Mouse (Mus musculus) embryonic facial prominence, embryonic 12.5 days (tissue): Measurements from ENCODE around the gene Nsd1. TPM values are rescaled to one million over a fixed set of nuclear protein-coding genes. Genes with fewer than 3 reads are reported as not detected.

ENCODE experiments used
- ATAC-seq: fragments of 200-750 bp; cut with Nextera tagmentation; 2 replicates; pipeline ENCODE4 v1.8.0; 2017; ENCODE audit not compliant: insufficient number of reproducible peaks, insufficient read depth, low FRiP score, low TSS enrichment
- H3K27ac ChIP-seq: fragments of 300-500 bp; sonication (generic); 2 replicates; pipeline ENCODE4 v1.5.1; 2016; ENCODE audit warnings: mild to moderate bottlenecking
- H3K27me3 ChIP-seq: fragments of 300-500 bp; sonication (generic); 2 replicates; pipeline ENCODE4 v1.6.1; 2016; ENCODE audit warnings: mild to moderate bottlenecking, moderate library complexity
- H3K36me3 ChIP-seq: fragments of 300-500 bp; sonication (generic); 2 replicates; pipeline ENCODE4 v1.6.1; 2016; ENCODE audit warnings: mild to moderate bottlenecking
- H3K4me1 ChIP-seq: fragments of 300-500 bp; sonication (generic); 2 replicates; pipeline ENCODE4 v1.6.1; 2016
- H3K4me2 ChIP-seq: fragments of 300-500 bp; sonication (generic); replicated peaks from 2 replicates; pipeline ENCODE4 v1.6.1; 2016; ENCODE audit warnings: mild to moderate bottlenecking, moderate library complexity
- H3K4me3 ChIP-seq: fragments of 300-500 bp; sonication (generic); 2 replicates; pipeline ENCODE4 v1.5.1; 2016; ENCODE audit warnings: mild to moderate bottlenecking
- H3K9ac ChIP-seq: fragments of 300-500 bp; sonication (generic); 2 replicates; pipeline ENCODE4 v1.6.1; 2016; ENCODE audit warnings: mild to moderate bottlenecking, moderate library complexity
- H3K9me3 ChIP-seq: fragments of 300-500 bp; sonication (generic); 2 replicates; pipeline ENCODE4 v1.6.1; 2016; ENCODE audit warnings: mild to moderate bottlenecking, moderate library complexity
- WGBS: fragments of 180-500 bp; shearing (Covaris S2); methylation state at CpG from one replicate; pipeline ENCODE4 v1.1.7; 2016; 5-methylcytosine and 5-hydroxymethylcytosine counted together
- polyA plus RNA-seq: library from polyadenylated mRNA; unstranded; fragments of >200 nt; fragmentation: Nextera tagmentation; extraction: Ambion mirVana; gene quantifications from 2 replicates; pipeline ENCODE4 v1.2.1, GENCODE M21; 2016

Nsd1 gene
- polyA plus RNA-seq, 1 experiment from 2014 or later, result 81.7 TPM

- no peak overlapping the region for H3K9ac ChIP-seq
- WGBS, result 88% methylated on average over 5 of the region's 5 CpGs
- ATAC-seq, result no peak
- no peak overlapping the region for H3K27ac ChIP-seq
- no peak overlapping the region for H3K4me3 ChIP-seq
- no peaks in the 10 kb centered on the region for H3K4me1 ChIP-seq
- no peaks in the 10 kb centered on the region for H3K27me3 ChIP-seq
- H3K4me2 ChIP-seq, result no peak overlapping the region
- H3K36me3 ChIP-seq, result peaks cover 49% of the 10 kb centered on the region
- no peaks in the 10 kb centered on the region for H3K9me3 ChIP-seq
Observed at GRCm38 (mm10) chr13:55277646-55278045, 68.1 kb downstream of the Nsd1 start.

- Histone ChIP-seq H3K4me1 (no peaks in the 10 kb centered on the region), H3K36me3 (peaks cover 58% of the 10 kb centered on the region), H3K4me3 (no peak overlapping the region), H3K27me3 (no peaks in the 10 kb centered on the region), H3K9me3 (no peaks in the 10 kb centered on the region), H3K27ac (no peak overlapping the region), H3K9ac (no peak overlapping the region), H3K4me2 (no peak overlapping the region)
- WGBS, result 80% methylated on average over 3 of the region's 3 CpGs
- ATAC-seq, result no peak
Observed at GRCm38 (mm10) chr13:55288854-55289253, 79.3 kb downstream of the Nsd1 start.

GRCm38 (mm10) chr13:55296760-55297159 lies 87.2 kb downstream of the Nsd1 start:
- ATAC-seq, result no peak
- WGBS, result 96% methylated on average over 1 of the region's 1 CpGs
- H3K36me3 ChIP-seq, result peaks cover 74% of the 10 kb centered on the region

GRCm38 (mm10) chr13:55300913-55301312 lies 91.3 kb downstream of the Nsd1 start:
- 90% methylated on average over 5 of the region's 5 CpGs for WGBS
- no peak overlapping the region for H3K27ac ChIP-seq
- H3K4me1 ChIP-seq, result no peaks in the 10 kb centered on the region
- peaks cover 80% of the 10 kb centered on the region for H3K36me3 ChIP-seq
- H3K4me3 ChIP-seq, result no peak overlapping the region
- no peak for ATAC-seq
- H3K27me3 ChIP-seq, result no peaks in the 10 kb centered on the region
- no peak overlapping the region for H3K9ac ChIP-seq
- no peak overlapping the region for H3K4me2 ChIP-seq
- H3K9me3 ChIP-seq, result no peaks in the 10 kb centered on the region

More at GRCm38 (mm10) chr13:55296760-55297159, 87.2 kb downstream of the Nsd1 start:
- Histone ChIP-seq H3K9me3 (no peaks in the 10 kb centered on the region), H3K9ac (no peak overlapping the region), H3K4me3 (no peak overlapping the region), H3K4me2 (no peak overlapping the region), H3K27ac (no peak overlapping the region), H3K4me1 (no peaks in the 10 kb centered on the region), H3K27me3 (no peaks in the 10 kb centered on the region)

GRCm38 (mm10) chr13:55312028-55312630 lies 102.5 kb downstream of the Nsd1 start:
- H3K9me3 ChIP-seq, result no peaks in the 10 kb centered on the region
- no peak for ATAC-seq
- WGBS, result 91% methylated on average over 8 of the region's 8 CpGs
- H3K36me3 ChIP-seq, result peaks cover 81% of the 10 kb centered on the region
- no peak overlapping the region for H3K9ac ChIP-seq
- H3K4me1 ChIP-seq, result no peaks in the 10 kb centered on the region
- H3K27me3 ChIP-seq, result no peaks in the 10 kb centered on the region
- no peak overlapping the region for H3K27ac ChIP-seq
- no peak overlapping the region for H3K4me2 ChIP-seq
- no peak overlapping the region for H3K4me3 ChIP-seq

- ATAC-seq, result no peak
- Histone ChIP-seq H3K36me3 (peaks cover 79% of the 10 kb centered on the region), H3K9ac (no peak overlapping the region), H3K4me1 (no peaks in the 10 kb centered on the region), H3K27me3 (no peaks in the 10 kb centered on the region), H3K4me2 (no peak overlapping the region), H3K4me3 (no peak overlapping the region), H3K9me3 (no peaks in the 10 kb centered on the region), H3K27ac (no peak overlapping the region)
- WGBS, result 90% methylated on average over 9 of the region's 9 CpGs
Observed at GRCm38 (mm10) chr13:55313051-55313450, 103.5 kb downstream of the Nsd1 start.

- H3K9ac ChIP-seq, result no peak overlapping the region
- no peak overlapping the region for H3K27ac ChIP-seq
- H3K27me3 ChIP-seq, result no peaks in the 10 kb centered on the region
- no peak overlapping the region for H3K4me3 ChIP-seq
- ATAC-seq, result no peak
- no peak overlapping the region for H3K4me2 ChIP-seq
- 69% methylated on average over 2 of the region's 2 CpGs for WGBS
- H3K36me3 ChIP-seq, result peaks cover 89% of the 10 kb centered on the region
- H3K4me1 ChIP-seq, result no peaks in the 10 kb centered on the region
- H3K9me3 ChIP-seq, result no peaks in the 10 kb centered on the region
Observed at GRCm38 (mm10) chr13:55314891-55315412, 105.4 kb downstream of the Nsd1 start.

- WGBS, result 84% methylated on average over 3 of the region's 3 CpGs
- no peak for ATAC-seq
- H3K27ac ChIP-seq, result no peak overlapping the region
- H3K4me2 ChIP-seq, result no peak overlapping the region
- no peak overlapping the region for H3K4me3 ChIP-seq
- no peak overlapping the region for H3K9ac ChIP-seq
- no peaks in the 10 kb centered on the region for H3K9me3 ChIP-seq
- H3K27me3 ChIP-seq, result no peaks in the 10 kb centered on the region
- H3K36me3 ChIP-seq, result peaks cover 64% of the 10 kb centered on the region
- H3K4me1 ChIP-seq, result peaks cover 15% of the 10 kb centered on the region
Observed at GRCm38 (mm10) chr13:55318351-55318750, 108.8 kb downstream of the Nsd1 start.

GRCm38 (mm10) chr13:55319931-55320533 lies 110.5 kb downstream of the Nsd1 start, which contains the start of gene Prelid1:
Prelid1 (plus strand) TSS chr13:55320500.
- no peak for ATAC-seq
- Histone ChIP-seq H3K36me3 (peaks cover 67% of the 10 kb centered on the region), H3K27me3 (no peaks in the 10 kb centered on the region), H3K4me2 (peak within 1 kb of the TSS; percentile 89), H3K9me3 (no peaks in the 10 kb centered on the region), H3K9ac (peak within 1 kb of the TSS; percentile 93), H3K4me1 (peaks cover 19% of the 10 kb centered on the region), H3K27ac (peak within 1 kb of the TSS; percentile 76; the same call in 1 of the 2 replicates), H3K4me3 (peak within 1 kb of the TSS; percentile 96)
- WGBS, result 84% methylated on average over 4 of the region's 4 CpGs

- peak within 1 kb of the TSS; percentile 93 for H3K9ac ChIP-seq
- H3K9me3 ChIP-seq, result no peaks in the 10 kb centered on the region
- ATAC-seq, result peak; percentile 83
- H3K4me1 ChIP-seq, result peaks cover 19% of the 10 kb centered on the region
- peak within 1 kb of the TSS; percentile 76 for H3K27ac ChIP-seq
- WGBS, result under 1% methylated on average over 72 of the region's 73 CpGs
- H3K4me2 ChIP-seq, result peak within 1 kb of the TSS; percentile 89
- peaks cover 68% of the 10 kb centered on the region for H3K36me3 ChIP-seq
- no peaks in the 10 kb centered on the region for H3K27me3 ChIP-seq
- peak within 1 kb of the TSS; percentile 96 for H3K4me3 ChIP-seq
Observed at GRCm38 (mm10) chr13:55321434-55322129, 112.0 kb downstream of the Nsd1 start, which contains the start of gene Rab24. Rab24 (minus strand) TSS chr13:55321946.

- no peak for ATAC-seq
- peaks cover 61% of the 10 kb centered on the region for H3K36me3 ChIP-seq
- H3K27ac ChIP-seq, result peak overlapping the region; percentile 76
- peak overlapping the region; percentile 96 for H3K4me3 ChIP-seq
- peaks cover 20% of the 10 kb centered on the region for H3K4me1 ChIP-seq
- no peaks in the 10 kb centered on the region for H3K27me3 ChIP-seq
- peak overlapping the region; percentile 93 for H3K9ac ChIP-seq
- 1% methylated on average over 31 of the region's 31 CpGs for WGBS
- peak overlapping the region; percentile 89 for H3K4me2 ChIP-seq
- H3K9me3 ChIP-seq, result no peaks in the 10 kb centered on the region
Observed at GRCm38 (mm10) chr13:55322130-55322825, 112.7 kb downstream of the Nsd1 start.
